Mouse (Mus musculus) embryonic fibroblast, embryonic 13.5 days (primary cell): Measurements from ENCODE around the gene Oaf. TPM values are rescaled to one million over a fixed set of nuclear protein-coding genes. Genes with fewer than 3 reads are reported as not detected.

Source experiments
- H3K27ac ChIP-seq: 2 replicates; pipeline ENCODE4 v1.5.1; 2012; ENCODE audit warnings: low read length, control low read depth, inconsistent platforms; ENCODE audit not compliant: insufficient read depth
- H3K4me1 ChIP-seq: 2 replicates; pipeline ENCODE4 v1.6.1; 2011; ENCODE audit warnings: low read length; ENCODE audit not compliant: control insufficient read depth, insufficient read depth
- H3K4me3 ChIP-seq: 2 replicates; pipeline ENCODE4 v1.5.1; 2011; ENCODE audit warnings: mild to moderate bottlenecking, control low read depth, low read length; ENCODE audit not compliant: insufficient read depth
- CTCF ChIP-seq: IDR thresholded peaks from 2 replicates; pipeline ENCODE4 v1.5.1; 2011; ENCODE audit warnings: mild to moderate bottlenecking, control low read depth, low read length, moderate library complexity, borderline replicate concordance; ENCODE audit not compliant: insufficient read depth
- POLR2A ChIP-seq: IDR thresholded peaks from 2 replicates; pipeline ENCODE4 v1.6.1; 2011; ENCODE audit warnings: low read depth, mild to moderate bottlenecking, control low read depth, low read length, moderate library complexity
- polyA plus RNA-seq: library from polyadenylated mRNA; stranded (reverse); fragments of >200 nt; gene quantifications from 2 replicates; pipeline ENCODE4 v1.2.4, GENCODE M21; 2011; ENCODE audit warnings: low read depth; ENCODE audit not compliant: missing spikeins, insufficient read length

Oaf gene
- polyA plus RNA-seq, 1 experiment: 147 TPM

DNA sequence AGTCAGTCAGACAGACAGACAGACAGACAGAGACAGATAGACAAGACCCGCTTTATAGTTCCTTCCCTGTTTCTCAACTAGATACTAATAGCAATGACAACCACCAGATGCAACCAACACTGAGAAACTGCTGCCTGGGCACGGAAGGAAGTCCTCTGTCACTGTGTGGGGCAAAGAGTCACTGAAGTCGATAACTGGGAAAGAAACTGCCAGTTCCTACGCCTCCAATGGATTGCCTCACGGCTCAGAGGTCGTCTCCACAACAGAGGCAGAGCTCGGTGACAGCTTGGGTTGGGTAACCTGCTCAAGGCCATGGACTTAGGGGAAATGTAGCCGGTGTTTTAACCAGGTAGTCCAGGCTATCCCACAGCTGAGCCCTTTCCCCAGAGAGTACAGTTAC is 12.1 kb downstream of the Oaf start:
- Histone ChIP-seq H3K4me1 (peaks cover 25% of the 10 kb centered on the region), H3K27ac (no peak overlapping the region), H3K4me3 (no peak overlapping the region)
- TF ChIP-seq POLR2A (no peak), CTCF (no peak)

DNA sequence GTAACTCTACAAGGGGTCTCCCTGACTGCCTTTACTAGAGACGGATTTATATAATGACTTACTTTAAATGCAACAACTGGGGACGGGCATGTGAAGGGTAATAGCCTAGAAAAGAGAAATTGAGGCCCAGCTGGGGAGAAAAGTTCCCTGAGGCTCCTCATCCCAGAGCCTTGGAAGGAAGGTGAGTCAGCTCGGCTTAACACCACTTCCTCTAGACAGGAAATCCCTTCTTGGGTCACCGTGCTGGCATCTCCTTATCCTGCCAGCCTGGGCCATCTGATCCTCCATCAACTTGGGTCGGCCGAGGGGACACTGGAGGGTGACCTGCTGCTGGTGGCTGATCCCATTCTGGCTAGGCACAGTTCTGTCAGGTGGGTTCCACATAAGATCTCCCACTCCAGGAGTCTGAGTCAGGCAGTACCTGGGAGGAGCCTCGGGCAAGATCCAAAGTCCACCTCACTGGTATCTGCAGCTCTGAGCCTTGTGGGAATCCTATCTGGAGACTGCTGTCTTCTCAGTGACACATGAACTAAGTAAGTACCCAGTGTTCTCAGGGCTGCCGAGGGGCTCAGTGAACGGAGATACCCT is 13.0 kb downstream of the Oaf start:
- no peak overlapping the region for H3K4me3 ChIP-seq
- peaks cover 17% of the 10 kb centered on the region for H3K4me1 ChIP-seq
- no peak overlapping the region for H3K27ac ChIP-seq
- no peak for TF ChIP-seq CTCF
- TF ChIP-seq POLR2A: no peak

DNA sequence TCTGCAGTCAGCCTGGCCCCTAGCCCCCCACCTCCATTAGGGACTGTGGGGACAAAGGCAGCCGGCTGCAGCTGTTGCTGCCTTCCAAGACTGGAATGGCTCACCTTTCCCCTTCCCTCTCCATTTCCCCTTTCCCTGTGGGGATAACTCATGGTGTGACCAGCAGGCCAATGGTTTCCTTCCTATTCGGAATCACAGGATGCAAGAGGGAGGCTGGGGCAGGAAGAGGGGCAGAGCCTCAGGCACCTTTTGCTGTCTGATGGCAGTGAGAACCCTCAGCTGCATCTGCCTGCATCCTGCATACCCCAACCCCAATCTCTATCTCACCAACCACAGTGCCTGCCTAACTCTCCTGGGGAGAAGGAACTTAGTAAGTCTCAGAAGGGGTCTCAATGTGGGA is 14.2 kb downstream of the Oaf start:
- H3K27ac ChIP-seq: no peak overlapping the region
- no peak for TF ChIP-seq POLR2A
- no peak for TF ChIP-seq CTCF
- H3K4me3 ChIP-seq: no peak overlapping the region
- peaks cover 6% of the 10 kb centered on the region; the same call in 1 of the 2 replicates for H3K4me1 ChIP-seq

DNA sequence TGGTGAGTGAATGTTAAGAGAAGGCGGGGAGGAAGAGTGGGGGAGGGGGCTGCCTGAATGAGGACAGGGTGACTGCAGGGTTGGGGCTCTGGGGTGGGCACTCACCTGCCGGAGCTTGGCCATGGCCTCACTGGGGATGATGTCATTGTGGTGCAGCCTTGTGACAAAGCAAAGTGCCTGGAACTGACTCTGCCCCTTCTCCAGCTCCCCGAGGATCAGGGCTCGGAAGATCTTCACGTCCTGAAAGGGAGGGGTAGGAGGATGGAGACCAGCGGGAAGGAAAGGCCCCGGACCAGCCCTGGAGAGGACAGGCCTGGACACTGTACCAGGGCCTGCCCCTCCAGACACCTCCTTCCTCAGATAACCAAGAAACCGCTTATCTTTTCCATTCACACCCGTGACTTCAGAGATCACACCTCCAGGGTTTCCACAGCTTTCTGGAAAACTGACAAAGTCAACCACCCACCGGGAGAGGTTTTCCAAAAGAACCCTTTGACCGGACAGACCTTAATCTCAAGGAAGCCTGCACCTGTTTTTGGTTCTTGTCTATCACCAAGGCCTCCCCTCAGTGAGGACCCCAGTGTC is 14.8 kb downstream of the Oaf start:
- Histone ChIP-seq H3K4me1 (no peaks in the 10 kb centered on the region; the same call in 1 of the 2 replicates), H3K27ac (no peak overlapping the region), H3K4me3 (no peak overlapping the region)
- TF ChIP-seq CTCF (no peak), POLR2A (no peak)

DNA sequence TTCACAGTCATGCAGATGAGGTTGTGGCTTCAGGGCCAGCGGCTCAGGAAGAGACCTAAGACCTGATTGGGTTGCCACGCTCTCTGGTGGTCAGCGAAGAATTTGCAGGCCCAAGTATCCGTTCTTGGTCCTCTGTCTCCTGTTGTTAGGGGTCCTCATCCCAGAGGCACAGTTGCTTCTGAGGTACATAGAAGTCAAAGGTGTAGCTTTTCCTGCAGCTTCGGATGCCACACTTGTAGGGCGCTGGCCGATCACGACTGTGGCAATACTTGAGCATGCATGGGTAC is 17.3 kb downstream of the Oaf start:
- Histone ChIP-seq H3K4me1 (no peaks in the 10 kb centered on the region), H3K27ac (no peak overlapping the region), H3K4me3 (no peak overlapping the region)
- no peak for TF ChIP-seq CTCF
- TF ChIP-seq POLR2A: no peak

DNA sequence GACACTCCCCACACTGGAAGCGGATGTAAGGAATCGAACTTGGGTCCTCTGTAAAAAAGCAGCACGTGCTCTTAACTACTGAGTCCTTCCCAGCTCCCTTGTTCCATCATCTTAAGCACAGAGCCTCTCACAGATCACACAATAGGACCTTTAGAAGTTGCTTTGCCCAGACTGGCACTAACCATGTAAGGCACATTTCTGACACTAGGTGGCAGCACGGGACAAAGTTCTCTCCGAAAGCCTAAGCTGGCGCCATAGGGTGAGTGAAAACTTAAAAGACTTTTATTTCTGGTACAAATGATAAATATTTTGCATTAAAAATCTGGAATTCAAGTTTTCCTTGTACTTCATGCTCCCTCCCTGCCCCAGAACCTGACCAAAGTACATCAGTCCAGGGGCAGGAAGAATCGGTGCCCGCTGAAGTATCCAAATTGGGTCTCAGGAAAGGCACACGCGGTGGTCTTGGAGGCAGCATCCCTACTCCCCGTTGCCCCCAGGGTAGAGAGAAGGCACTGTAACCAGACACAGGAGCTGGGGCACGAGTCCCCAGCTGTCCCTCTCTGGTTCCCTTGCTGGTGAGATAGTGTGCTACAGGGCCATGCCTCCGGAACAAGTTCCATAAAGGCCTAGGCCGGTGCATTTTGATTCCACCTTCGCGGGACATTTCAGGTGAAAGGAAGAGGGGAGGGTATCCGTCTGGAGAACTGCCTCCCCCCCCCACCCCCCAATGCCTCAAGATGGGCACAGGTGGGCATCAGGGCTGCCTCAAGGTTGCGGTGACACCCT is 17.9 kb downstream of the Oaf start:
- no peak overlapping the region for H3K4me3 ChIP-seq
- H3K27ac ChIP-seq: no peak overlapping the region
- no peaks in the 10 kb centered on the region for H3K4me1 ChIP-seq
- TF ChIP-seq POLR2A (no peak), CTCF (peak; percentile 39; the same call in 1 of the 2 replicates)

DNA sequence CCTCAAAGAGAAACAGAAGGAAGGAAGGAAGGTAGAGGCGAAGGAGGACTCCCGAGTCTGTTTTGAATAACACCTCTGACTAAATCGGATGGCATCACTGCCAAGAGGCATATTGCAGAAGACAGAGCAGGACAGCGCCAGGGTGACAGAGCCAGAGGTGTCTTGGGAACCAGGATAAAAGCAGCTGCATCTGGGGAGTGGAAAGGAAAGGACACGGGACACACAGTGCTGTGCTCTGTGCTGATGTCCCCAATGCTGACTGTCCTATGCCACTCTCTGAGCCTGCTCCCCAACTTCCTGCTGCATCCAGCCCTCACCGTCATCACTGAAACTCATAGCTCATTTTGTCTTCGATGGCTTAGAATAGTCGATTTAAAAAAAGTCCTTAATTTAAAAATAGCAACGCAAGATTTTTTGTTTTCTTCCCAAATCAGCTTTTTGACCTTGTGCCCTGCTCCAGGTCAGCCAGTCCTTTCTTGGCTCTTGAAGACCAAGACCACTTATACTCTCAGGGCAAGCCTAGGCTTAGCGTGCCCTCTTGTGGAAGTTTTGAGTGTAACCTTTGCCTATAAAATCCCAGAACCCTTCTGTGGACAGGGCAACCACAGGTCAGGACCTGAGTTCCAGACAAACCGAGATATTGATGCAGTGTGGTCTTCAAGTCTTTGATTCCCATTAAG is 28.8 kb downstream of the Oaf start:
- Histone ChIP-seq H3K27ac (no peak overlapping the region), H3K4me3 (no peak overlapping the region), H3K4me1 (peaks cover 7% of the 10 kb centered on the region)
- TF ChIP-seq CTCF (0 out of 2 replicates have a peak, but pooled peaks have one; percentile 16), POLR2A (no peak)

DNA sequence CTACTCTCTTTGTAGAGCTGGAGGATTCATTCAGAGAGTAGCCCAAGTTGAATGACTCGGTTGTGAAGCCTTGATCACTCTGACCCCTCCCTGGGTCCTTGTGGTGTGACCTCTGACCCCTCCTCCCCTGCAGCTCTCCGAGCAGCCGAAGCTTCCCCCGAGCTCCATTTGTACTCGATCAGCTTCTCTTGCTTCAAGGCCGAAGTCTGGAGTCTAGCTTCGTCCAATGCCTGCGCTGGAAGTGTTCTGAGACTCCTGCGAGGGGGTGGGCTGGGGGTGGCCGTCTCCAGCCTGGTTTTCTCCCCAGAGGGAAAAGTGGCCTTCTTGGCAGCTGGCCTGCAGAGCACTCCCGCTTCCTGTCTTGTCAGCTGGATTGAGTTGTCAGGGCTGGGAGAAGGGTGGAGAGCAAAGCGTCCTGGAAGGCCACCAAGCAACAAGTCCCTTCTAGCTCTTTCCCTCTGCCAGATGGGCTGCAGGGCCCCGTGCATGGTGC is 29.5 kb downstream of the Oaf start, which contains the start of gene Pou2f3:
TSS of gene Pou2f3 (minus strand) at position 180 of the 493 bp plus-strand sequence.
- H3K4me3 ChIP-seq: no peak within 1 kb of the TSS
- H3K27ac ChIP-seq: no peak within 1 kb of the TSS

DNA sequence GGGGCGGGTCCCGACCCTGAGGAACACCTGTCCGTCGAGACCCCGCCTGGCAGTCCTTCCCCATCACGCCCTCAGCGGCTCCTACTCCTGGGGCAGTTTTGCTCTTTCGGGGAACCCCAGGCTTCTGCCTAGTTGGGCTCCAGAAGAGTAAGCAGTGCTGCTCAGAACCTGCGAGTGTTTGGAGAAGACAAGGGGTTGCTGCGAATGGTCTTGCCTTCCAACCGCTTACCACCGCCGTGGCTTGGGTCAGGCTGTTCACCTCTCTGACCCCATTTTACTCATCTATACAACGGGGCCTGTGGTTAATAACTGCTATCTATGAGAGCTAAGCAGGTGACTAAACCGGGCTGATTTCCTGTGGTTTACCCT is 33.7 kb downstream of the Oaf start:
- Histone ChIP-seq H3K27ac (no peak overlapping the region), H3K4me1 (peaks cover 7% of the 10 kb centered on the region), H3K4me3 (no peak overlapping the region)
- TF ChIP-seq CTCF (no peak), POLR2A (no peak)

More for the DNA sequence above, 29.5 kb downstream of the Oaf start, which contains the start of gene Pou2f3:
- peaks cover 7% of the 10 kb centered on the region for H3K4me1 ChIP-seq
- TF ChIP-seq CTCF (no peak), POLR2A (no peak)

DNA sequence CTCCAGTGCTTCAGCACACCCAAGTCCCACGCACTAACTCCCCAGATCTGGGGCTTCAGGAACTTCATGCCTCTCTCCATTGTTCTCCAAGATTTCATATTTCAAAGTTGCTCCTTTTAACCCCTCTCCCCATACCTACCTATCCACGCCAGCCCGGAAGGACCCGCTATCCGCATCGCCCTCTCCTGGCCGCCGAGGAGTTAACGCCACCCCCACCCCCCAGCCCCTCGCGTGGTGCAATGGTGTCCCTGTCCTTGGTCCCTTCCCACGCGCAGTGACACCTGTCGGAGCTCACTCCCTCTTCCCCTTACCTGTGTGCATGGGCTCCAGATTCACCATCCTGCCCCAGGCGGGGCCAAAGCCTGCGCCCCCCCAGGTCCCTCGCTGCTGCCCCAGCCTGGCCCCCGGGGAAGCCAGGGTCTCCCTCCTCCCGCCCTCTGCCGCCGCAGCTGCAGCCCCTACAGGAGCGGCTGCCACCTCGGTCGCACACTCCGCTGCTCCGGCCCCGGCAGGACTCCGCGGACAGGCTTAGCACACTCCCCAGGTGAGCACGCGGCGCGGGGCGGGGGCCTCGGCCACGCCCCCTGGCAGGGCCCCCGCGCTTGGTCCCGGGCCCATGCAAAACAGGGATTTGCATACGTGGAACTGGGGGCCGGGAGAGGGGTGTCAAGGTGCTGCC is 34.2 kb downstream of the Oaf start:
- peaks cover 2% of the 10 kb centered on the region for H3K4me1 ChIP-seq
- no peak overlapping the region for H3K27ac ChIP-seq
- no peak overlapping the region for H3K4me3 ChIP-seq
- TF ChIP-seq CTCF (no peak), POLR2A (no peak)
